Mouse (Mus musculus) testis, adult 2 months (tissue): ENCODE results near the gene Sh3bp4. TPM values are rescaled to one million over a fixed set of nuclear protein-coding genes. Genes with fewer than 3 reads are reported as not detected.

ENCODE experiments used
- H3K27ac ChIP-seq: fragments of 200-500 bp; 2 replicates; pipeline ENCODE4 v1.5.1; 2012; ENCODE audit warnings: low read depth, low read length; ENCODE audit not compliant: control insufficient read depth, insufficient read depth
- H3K27me3 ChIP-seq: fragments of 200-500 bp; 2 replicates; pipeline ENCODE4 v1.6.1; 2012; ENCODE audit warnings: mild to moderate bottlenecking, low read length, moderate library complexity; ENCODE audit not compliant: control insufficient read depth, insufficient read depth
- H3K36me3 ChIP-seq: fragments of 200-500 bp; 2 replicates; pipeline ENCODE4 v1.6.1; 2012; ENCODE audit warnings: mild to moderate bottlenecking, low read length; ENCODE audit not compliant: control insufficient read depth, insufficient read depth
- H3K4me1 ChIP-seq: fragments of 200-500 bp; 2 replicates; pipeline ENCODE4 v1.6.1; 2012; ENCODE audit warnings: low read length; ENCODE audit not compliant: control insufficient read depth, insufficient read depth
- H3K4me3 ChIP-seq: fragments of 200-500 bp; 2 replicates; pipeline ENCODE4 v1.5.1; 2012; ENCODE audit warnings: low read depth, mild to moderate bottlenecking, low read length, moderate library complexity, mixed read lengths; ENCODE audit not compliant: control insufficient read depth
- CTCF ChIP-seq: fragments of 200-500 bp; IDR thresholded peaks from 2 replicates; pipeline ENCODE4 v1.5.1; 2012; ENCODE audit warnings: low read depth, mild to moderate bottlenecking, inconsistent platforms, low read length, moderate library complexity; ENCODE audit not compliant: control insufficient read depth, insufficient read depth, insufficient replicate concordance
- POLR2A ChIP-seq: fragments of 200-500 bp; IDR thresholded peaks from 2 replicates; pipeline ENCODE4 v1.6.1; 2012; ENCODE audit warnings: low read depth, mild to moderate bottlenecking, inconsistent platforms, low read length, moderate library complexity; ENCODE audit not compliant: control insufficient read depth
- polyA plus RNA-seq: library from polyadenylated mRNA; depleted of rRNA; stranded (reverse); fragments of >200 nt; gene quantifications from 2 replicates; pipeline ENCODE4 v1.2.3, GENCODE M21; 2012

Gene Sh3bp4
- polyA plus RNA-seq, 1 experiment: 2.6 TPM

- no peaks in the 10 kb centered on the region for H3K4me1 ChIP-seq
- no peak overlapping the region for H3K4me3 ChIP-seq
- no peaks in the 10 kb centered on the region for H3K36me3 ChIP-seq
- no peak overlapping the region for H3K27ac ChIP-seq
- TF ChIP-seq POLR2A: no peak
- no peaks in the 10 kb centered on the region for H3K27me3 ChIP-seq
Measured at GRCm38 (mm10) chr1:89118836-89119235, 48.6 kb downstream of the Sh3bp4 start.

- TF ChIP-seq POLR2A (no peak), CTCF (no peak)
- H3K27me3 ChIP-seq: no peaks in the 10 kb centered on the region
- H3K27ac ChIP-seq: no peak overlapping the region
- no peaks in the 10 kb centered on the region for H3K36me3 ChIP-seq
- no peak overlapping the region for H3K4me3 ChIP-seq
- no peaks in the 10 kb centered on the region for H3K4me1 ChIP-seq
Measured at GRCm38 (mm10) chr1:89120290-89120689, 50.1 kb downstream of the Sh3bp4 start.

GRCm38 (mm10) chr1:89121466-89121865 lies 51.3 kb downstream of the Sh3bp4 start:
- H3K27me3 ChIP-seq: no peaks in the 10 kb centered on the region
- no peaks in the 10 kb centered on the region for H3K4me1 ChIP-seq
- no peak overlapping the region for H3K4me3 ChIP-seq
- no peak overlapping the region for H3K27ac ChIP-seq
- no peaks in the 10 kb centered on the region for H3K36me3 ChIP-seq
- no peak for TF ChIP-seq CTCF
- no peak for TF ChIP-seq POLR2A

- TF ChIP-seq CTCF (no peak), POLR2A (no peak)
- Histone ChIP-seq H3K36me3 (no peaks in the 10 kb centered on the region), H3K27ac (no peak overlapping the region), H3K4me3 (no peak overlapping the region), H3K4me1 (no peaks in the 10 kb centered on the region), H3K27me3 (no peaks in the 10 kb centered on the region)
Measured at GRCm38 (mm10) chr1:89122376-89122775, 52.2 kb downstream of the Sh3bp4 start.

GRCm38 (mm10) chr1:89124076-89124475 lies 53.9 kb downstream of the Sh3bp4 start:
- Histone ChIP-seq H3K27me3 (no peaks in the 10 kb centered on the region), H3K36me3 (no peaks in the 10 kb centered on the region), H3K4me1 (no peaks in the 10 kb centered on the region), H3K27ac (no peak overlapping the region), H3K4me3 (no peak overlapping the region)
- no peak for TF ChIP-seq CTCF
- TF ChIP-seq POLR2A: no peak

- no peak overlapping the region for H3K27ac ChIP-seq
- peaks cover 3% of the 10 kb centered on the region; the same call in 1 of the 2 replicates for H3K4me1 ChIP-seq
- TF ChIP-seq CTCF: no peak
- no peak for TF ChIP-seq POLR2A
- H3K4me3 ChIP-seq: no peak overlapping the region
- no peaks in the 10 kb centered on the region for H3K36me3 ChIP-seq
- no peaks in the 10 kb centered on the region for H3K27me3 ChIP-seq
Measured at GRCm38 (mm10) chr1:89127163-89127562, 56.9 kb downstream of the Sh3bp4 start.

GRCm38 (mm10) chr1:89130429-89130828 lies 60.2 kb downstream of the Sh3bp4 start:
- Histone ChIP-seq H3K27ac (no peak overlapping the region), H3K36me3 (no peaks in the 10 kb centered on the region), H3K4me3 (no peak overlapping the region), H3K4me1 (peaks cover 3% of the 10 kb centered on the region; the same call in 1 of the 2 replicates), H3K27me3 (no peaks in the 10 kb centered on the region)
- TF ChIP-seq CTCF (no peak), POLR2A (no peak)

- TF ChIP-seq POLR2A (no peak), CTCF (no peak)
- Histone ChIP-seq H3K36me3 (no peaks in the 10 kb centered on the region), H3K27ac (no peak overlapping the region), H3K4me1 (peaks cover 3% of the 10 kb centered on the region; the same call in 1 of the 2 replicates), H3K4me3 (no peak overlapping the region), H3K27me3 (no peaks in the 10 kb centered on the region)
Measured at GRCm38 (mm10) chr1:89131018-89131540, 60.9 kb downstream of the Sh3bp4 start.
